Mouse (Mus musculus) embryo, embryonic 10.5 days (tissue): Measurements from ENCODE around the gene Spns1.
A peak's percentile ranks its signal among the peaks of the same experiment; 100 is the strongest.
"Not testable (repeated sequence)": the region's sequence is repeated elsewhere in the genome, so short reads cannot be mapped to it uniquely, and the experiment has no call there.

Experiments used
- DNase-seq: peaks from one replicate; pipeline ENCODE4 v3.0.0-alpha.2; 2015; ENCODE audit warnings: low spot score

Spns1 gene

GRCm38 (mm10) chr7:126377278-126378158 is at the start of gene Spns1:
Spns1 (minus strand) TSS chr7:126377450.
- DNase-seq: peak; percentile 99

- no peak for DNase-seq
Measured at GRCm38 (mm10) chr7:126424161-126424560, 46.9 kb upstream of the Spns1 start.

- no peak for DNase-seq
Measured at GRCm38 (mm10) chr7:126421756-126422155, 44.5 kb upstream of the Spns1 start.

GRCm38 (mm10) chr7:126418496-126418895 is 41.2 kb upstream of the Spns1 start:
- DNase-seq: no peak

GRCm38 (mm10) chr7:126417606-126418005 is 40.4 kb upstream of the Spns1 start:
- no peak for DNase-seq

- peak; percentile 46 for DNase-seq
Measured at GRCm38 (mm10) chr7:126417045-126417444, 39.8 kb upstream of the Spns1 start.

GRCm38 (mm10) chr7:126416615-126417014 is 39.4 kb upstream of the Spns1 start:
- DNase-seq: no peak

- DNase-seq: no peak
Measured at GRCm38 (mm10) chr7:126414725-126415124, 37.5 kb upstream of the Spns1 start, which contains the start of gene Cd19. Cd19 (minus strand) TSS chr7:126414889.

- no peak for DNase-seq
Measured at GRCm38 (mm10) chr7:126411061-126411460, 33.8 kb upstream of the Spns1 start.

GRCm38 (mm10) chr7:126408686-126409085 is 31.4 kb upstream of the Spns1 start:
- DNase-seq: no peak

GRCm38 (mm10) chr7:126402518-126402917 is 25.3 kb upstream of the Spns1 start:
- not testable (repeated sequence) for DNase-seq

GRCm38 (mm10) chr7:126399548-126399947 is 22.3 kb upstream of the Spns1 start:
- DNase-seq: peak; percentile 90

- no peak for DNase-seq
Measured at GRCm38 (mm10) chr7:126397822-126398221, 20.6 kb upstream of the Spns1 start.

GRCm38 (mm10) chr7:126397221-126397620 is 20.0 kb upstream of the Spns1 start:
- no peak for DNase-seq

- peak; percentile 99 for DNase-seq
Measured at GRCm38 (mm10) chr7:126396298-126397119, 19.3 kb upstream of the Spns1 start, which contains the start of gene Nfatc2ip. Nfatc2ip (minus strand) TSS chr7:126396737.

- not testable (repeated sequence) for DNase-seq
Measured at GRCm38 (mm10) chr7:126392086-126392884, 15.0 kb upstream of the Spns1 start.

GRCm38 (mm10) chr7:126388185-126388584 is 10.9 kb upstream of the Spns1 start:
- no peak for DNase-seq

- no peak for DNase-seq
Measured at GRCm38 (mm10) chr7:126383565-126383964, 6.3 kb upstream of the Spns1 start.

GRCm38 (mm10) chr7:126376903-126377277 is 360 bp downstream of the Spns1 start:
- DNase-seq: no peak

- DNase-seq: no peak
Measured at GRCm38 (mm10) chr7:126375012-126375411, 2.2 kb downstream of the Spns1 start.

- no peak for DNase-seq
Measured at GRCm38 (mm10) chr7:126374526-126374925, 2.7 kb downstream of the Spns1 start.

GRCm38 (mm10) chr7:126373007-126373406 is 4.2 kb downstream of the Spns1 start:
- DNase-seq: no peak
